Mouse (Mus musculus) CH12.LX (cell line): Measurements from ENCODE around the gene Haao. TPM values are rescaled to one million over a fixed set of nuclear protein-coding genes. Genes with fewer than 3 reads are reported as not detected.

Experiments
- DNase-seq: peaks from one replicate; pipeline ENCODE4 v3.0.0-alpha.2; 2013; ENCODE audit errors: extremely low read depth
- H3K27ac ChIP-seq: 2 replicates; pipeline ENCODE4 v1.5.1; 2012; ENCODE audit warnings: low read depth, mild to moderate bottlenecking, control low read depth, moderate library complexity; ENCODE audit not compliant: insufficient read depth
- H3K27me3 ChIP-seq: replicated peaks from 2 replicates; pipeline ENCODE3; 2012; ENCODE audit warnings: inconsistent platforms
- H3K36me3 ChIP-seq, 2 experiments: replicated peaks in 1 of 2; 2 replicates each; pipeline versions ENCODE3 to v1.6.1; 2012; ENCODE audit warnings: inconsistent platforms in 1 of 2, low read length in 1 of 2, mild to moderate bottlenecking in 1 of 2, mixed read lengths in 1 of 2, moderate library complexity in 1 of 2; ENCODE audit not compliant: control insufficient read depth in 1 of 2, insufficient read depth in 1 of 2
- H3K4me1 ChIP-seq, 2 experiments: 2 replicates each; pipeline ENCODE4 v1.6.1; 2012; ENCODE audit warnings: inconsistent platforms in 1 of 2, moderate library complexity in 1 of 2; ENCODE audit not compliant: insufficient read depth in 2 of 2, control insufficient read depth in 1 of 2
- H3K4me2 ChIP-seq: 2 replicates; pipeline ENCODE4 v1.6.1; 2012; ENCODE audit warnings: low read depth, mild to moderate bottlenecking, control low read depth; ENCODE audit not compliant: poor library complexity, insufficient read depth, severe bottlenecking
- H3K4me3 ChIP-seq, 3 experiments: fragments of 150-350 bp in 1 of 3; sonication (generic) in 1 of 3; replicated peaks in 1 of 3; 2 replicates each; pipeline versions ENCODE3 to v1.5.1; 2011 to 2012; ENCODE audit warnings: low read depth in 2 of 3, low read length in 2 of 3, mild to moderate bottlenecking in 2 of 3, moderate library complexity in 2 of 3, control low read depth in 1 of 3, improper control_type of control experiment in 1 of 3, inconsistent platforms in 1 of 3, mixed read lengths in 1 of 3; ENCODE audit not compliant: poor library complexity in 1 of 3
- H3K79me2 ChIP-seq: replicated peaks from 2 replicates; pipeline ENCODE4 v1.6.1; 2012; ENCODE audit warnings: mild to moderate bottlenecking, moderate library complexity; ENCODE audit not compliant: control insufficient read depth, poor library complexity, insufficient read depth, severe bottlenecking; ENCODE audit errors: extremely low read depth
- H3K9ac ChIP-seq: 2 replicates; pipeline ENCODE4 v1.6.1; 2012; ENCODE audit warnings: low read depth, mild to moderate bottlenecking, control low read depth, moderate library complexity; ENCODE audit not compliant: insufficient read depth
- H3K9me3 ChIP-seq: replicated peaks from 2 replicates; pipeline ENCODE3; 2012; ENCODE audit warnings: low read length, inconsistent platforms, mixed read lengths
- CHD1 ChIP-seq: IDR thresholded peaks from 2 replicates; pipeline ENCODE4 v1.6.1; 2012; ENCODE audit warnings: low read depth, low read length, improper control_type of control experiment, inconsistent platforms
- CTCF ChIP-seq, 2 experiments: IDR thresholded peaks in 1 of 2; conservative IDR thresholded peaks in 1 of 2; 2 replicates each; pipeline ENCODE4 v1.5.1; 2011 to 2012; ENCODE audit warnings: low read depth in 2 of 2, low read length in 2 of 2, improper control_type of control experiment in 1 of 2, inconsistent platforms in 1 of 2, mild to moderate bottlenecking in 1 of 2, moderate library complexity in 1 of 2
- EP300 ChIP-seq: IDR thresholded peaks from 2 replicates; pipeline ENCODE4 v1.6.1; 2011; ENCODE audit warnings: low read length, improper control_type of control experiment
- ETS1 ChIP-seq: conservative IDR thresholded peaks from 2 replicates; pipeline ENCODE4 v1.6.1; 2012; ENCODE audit warnings: low read depth, mild to moderate bottlenecking, inconsistent platforms, low read length, improper control_type of control experiment, moderate library complexity
- GABPA ChIP-seq: IDR thresholded peaks from 2 replicates; pipeline ENCODE4 v1.6.1; 2012; ENCODE audit warnings: low read depth, low read length, improper control_type of control experiment, inconsistent platforms; ENCODE audit not compliant: insufficient replicate concordance
- HCFC1 ChIP-seq: IDR thresholded peaks from 2 replicates; pipeline ENCODE4 v1.6.1; 2012; ENCODE audit warnings: low read depth, mild to moderate bottlenecking, inconsistent platforms, low read length, improper control_type of control experiment
- IRF4 ChIP-seq: IDR thresholded peaks from 2 replicates; pipeline ENCODE4 v1.6.1; 2014; ENCODE audit warnings: low read depth, mild to moderate bottlenecking, inconsistent platforms, low read length, improper control_type of control experiment
- JUND ChIP-seq: conservative IDR thresholded peaks from 2 replicates; pipeline ENCODE4 v1.6.1; 2011; ENCODE audit warnings: low read depth, low read length, improper control_type of control experiment
- MAFK ChIP-seq: IDR thresholded peaks from 2 replicates; pipeline ENCODE4 v1.6.1; 2011; ENCODE audit warnings: low read length, improper control_type of control experiment; ENCODE audit not compliant: insufficient replicate concordance
- MXI1 ChIP-seq: IDR thresholded peaks from 2 replicates; pipeline ENCODE4 v1.6.1; 2011; ENCODE audit warnings: mild to moderate bottlenecking, low read depth, low read length, improper control_type of control experiment
- MYC ChIP-seq: IDR thresholded peaks from 2 replicates; pipeline ENCODE4 v1.6.1; 2011; ENCODE audit warnings: low read depth, mild to moderate bottlenecking, improper control_type of control experiment, low read length
- NELFE ChIP-seq: IDR thresholded peaks from 2 replicates; pipeline ENCODE4 v1.6.1; 2011; ENCODE audit warnings: low read depth, low read length, improper control_type of control experiment
- NRF1 ChIP-seq: IDR thresholded peaks from 2 replicates; pipeline ENCODE4 v1.6.1; 2014; ENCODE audit warnings: low read depth, mild to moderate bottlenecking, inconsistent platforms, low read length, improper control_type of control experiment, moderate library complexity
- RCOR1 ChIP-seq: conservative IDR thresholded peaks from 2 replicates; pipeline ENCODE4 v1.6.1; 2012; ENCODE audit warnings: low read depth, mild to moderate bottlenecking, inconsistent platforms, low read length, improper control_type of control experiment
- USF1 ChIP-seq: IDR thresholded peaks from 2 replicates; pipeline ENCODE4 v1.6.1; 2014; ENCODE audit warnings: low read depth, mild to moderate bottlenecking, inconsistent platforms, low read length, improper control_type of control experiment
- USF2 ChIP-seq: conservative IDR thresholded peaks from 2 replicates; pipeline ENCODE4 v1.6.1; 2011; ENCODE audit warnings: low read depth, low read length, improper control_type of control experiment
- ZNF384 ChIP-seq: IDR thresholded peaks from 2 replicates; pipeline ENCODE4 v1.6.1; 2012; ENCODE audit warnings: low read depth, low read length, improper control_type of control experiment, inconsistent platforms
- dilution Hi-C: fragments of 300-500 bp; cut with MboI; formaldehyde crosslinking; loops from 2 replicates; pipeline ENCODE4 v1.14.3; 2020; ENCODE audit warnings: low sequenced_read_pairs; ENCODE audit not compliant: extremely low pct_unique_long_range_greater_than_20kb, extremely low pct_ligation_motif_present
- in situ Hi-C: fragments of 300-500 bp; cut with MboI; formaldehyde crosslinking; loops from 3 replicates; pipeline ENCODE4 v1.14.3; 2019; ENCODE audit warnings: low sequenced_read_pairs, low pct_ligation_motif_present, low pct_unique_long_range_greater_than_20kb, mixed read lengths
- polyA plus RNA-seq: library from polyadenylated mRNA; unstranded; fragments of >175 nt; gene quantifications from 2 replicates; pipeline ENCODE4 v1.2.1, GENCODE M21; 2012; ENCODE audit warnings: low read depth; ENCODE audit not compliant: insufficient read length
- total RNA-seq, 2 experiments: library from RNA; depleted of rRNA; stranded (reverse); fragments of 300-350 nt in 1 of 2; fragments of >200 nt in 1 of 2; gene quantifications; 2 replicates each; pipeline ENCODE4 v1.2.3; 2012 to 2014

The Haao gene
- total and polyA plus RNA-seq, 3 experiments, result 18.6 to 30.6 (median 19.1) TPM

DNA sequence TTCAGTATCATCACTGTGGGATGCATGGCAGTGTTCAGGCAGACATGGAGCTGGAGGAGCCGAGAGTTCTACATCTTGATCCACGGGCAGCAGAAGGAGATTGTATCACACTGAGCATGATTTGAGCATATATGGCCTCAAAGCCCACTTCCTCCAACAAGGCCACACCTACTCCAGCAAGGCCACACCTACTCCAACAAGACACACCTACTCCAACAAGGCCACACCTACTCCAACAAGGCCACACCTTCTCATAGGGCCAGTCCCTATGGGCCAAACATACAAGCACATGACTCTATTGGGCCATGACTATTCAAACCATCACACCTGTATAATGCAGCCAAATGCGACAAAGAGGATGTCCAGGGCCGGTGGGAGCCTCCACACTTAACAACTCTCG lies 23.6 kb upstream of the Haao start:
- Histone ChIP-seq H3K27ac (no peak overlapping the region), H3K4me1 (peaks cover 0 to 18% of the 10 kb centered on the region in 2 experiments; a peak in 2 of 4 replicates)
- dilution Hi-C loops, result no loop called here
- TF ChIP-seq IRF4, result no peak
- no peak for TF ChIP-seq MAFK
- TF ChIP-seq MXI1, result no peak
- no peak for TF ChIP-seq NELFE
- TF ChIP-seq, all 38 proteins: peak for 0
- Histone ChIP-seq H3K9ac (no peak overlapping the region), H3K27me3 (no peaks in the 10 kb centered on the region), H3K36me3 (no peaks in the 10 kb centered on the region), H3K4me2 (no peak overlapping the region), H3K4me3 (no peak overlapping the region), H3K79me2 (no peaks in the 10 kb centered on the region), H3K9me3 (no peaks in the 10 kb centered on the region)
- DNase-seq, result peak; percentile 38
- in situ Hi-C loops, result loop anchor here (10.0 kb wide), 1 partner anchor 323 kb away; no protein-coding TSS in a partner anchor

DNA sequence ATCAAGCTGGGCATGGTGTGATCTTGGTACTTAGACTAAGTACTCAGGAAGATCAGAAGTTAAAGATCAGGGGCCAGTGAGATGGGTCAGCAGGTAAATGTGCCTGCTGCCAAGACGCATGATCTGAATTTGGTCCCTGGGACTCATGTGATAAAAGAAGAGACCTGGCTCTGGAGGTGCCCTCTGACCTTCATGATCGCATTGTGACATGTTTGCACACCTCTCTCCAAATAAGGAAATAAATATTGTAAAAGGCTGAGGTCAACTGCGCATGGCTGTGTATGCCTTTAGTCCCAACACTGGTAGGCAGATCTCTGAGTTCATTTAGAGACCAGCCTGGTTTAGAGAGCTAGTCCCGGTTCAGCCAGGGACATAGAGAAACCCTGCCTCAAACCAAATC lies 22.6 kb upstream of the Haao start:
- Histone ChIP-seq H3K27me3 (no peaks in the 10 kb centered on the region), H3K27ac (no peak overlapping the region), H3K4me1 (peaks cover 0 to 14% of the 10 kb centered on the region in 2 experiments; a peak in 2 of 4 replicates), H3K36me3 (no peaks in the 10 kb centered on the region), H3K9ac (no peak overlapping the region), H3K4me3 (no peak overlapping the region), H3K9me3 (no peaks in the 10 kb centered on the region), H3K4me2 (no peak overlapping the region), H3K79me2 (no peaks in the 10 kb centered on the region)
- DNase-seq, result no peak
- TF ChIP-seq CTCF (conservative IDR thresholded peaks at IDR 0.05 in 1 of 2, IDR thresholded peaks at IDR 0.05 in 1 of 2; ENCODE audit: low read depth in 2 of 2, low read length in 2 of 2) (no peak), USF1 (no peak), NRF1 (no peak), GABPA (no peak), HCFC1 (no peak), RCOR1 (no peak), ETS1 (no peak), ZNF384 (no peak), USF2 (no peak), CHD1 (no peak), EP300 (no peak), MYC (no peak), JUND (no peak)
- dilution Hi-C loops, result no loop called here
- in situ Hi-C loops, result loop anchor here (10.0 kb wide), 1 partner anchor 324 kb away; no protein-coding TSS in a partner anchor
